Mouse (Mus musculus) lung, embryonic 16.5 days (tissue): Measurements from ENCODE around the gene Fgd2. TPM values are rescaled to one million over a fixed set of nuclear protein-coding genes. Genes with fewer than 3 reads are reported as not detected.
"Not testable (repeated sequence)": the region's sequence is repeated elsewhere in the genome, so short reads cannot be mapped to it uniquely, and the experiment has no call there.

Experiments
- ATAC-seq: fragments of 200-750 bp; cut with Nextera tagmentation; 2 replicates; pipeline ENCODE4 v1.8.0; 2017; ENCODE audit warnings: low read depth, mild to moderate bottlenecking, moderate library complexity
- H3K27ac ChIP-seq: fragments of 300-500 bp; sonication (generic); 2 replicates; pipeline ENCODE4 v1.5.1; 2014; ENCODE audit warnings: mild to moderate bottlenecking, control low read depth, low read length
- H3K27me3 ChIP-seq: fragments of 300-500 bp; sonication (generic); 2 replicates; pipeline ENCODE4 v1.6.1; 2014; ENCODE audit warnings: low read depth, low read length, mixed read lengths; ENCODE audit not compliant: control insufficient read depth, insufficient read depth
- H3K36me3 ChIP-seq: fragments of 300-500 bp; sonication (generic); 2 replicates; pipeline ENCODE4 v1.6.1; 2014; ENCODE audit warnings: low read length; ENCODE audit not compliant: control insufficient read depth, insufficient read depth
- H3K4me1 ChIP-seq: fragments of 300-500 bp; sonication (generic); replicated peaks from 2 replicates; pipeline ENCODE4 v1.6.1; 2014; ENCODE audit warnings: low read length, mixed read lengths; ENCODE audit not compliant: control insufficient read depth, insufficient read depth
- H3K4me2 ChIP-seq: fragments of 300-500 bp; sonication (generic); 2 replicates; pipeline ENCODE4 v1.6.1; 2014; ENCODE audit warnings: low read depth, low read length, control low read depth
- H3K4me3 ChIP-seq: fragments of 300-500 bp; sonication (generic); 2 replicates; pipeline ENCODE4 v1.5.1; 2014; ENCODE audit warnings: mild to moderate bottlenecking, low read length, control low read depth
- H3K9ac ChIP-seq: fragments of 300-500 bp; sonication (generic); 2 replicates; pipeline ENCODE4 v1.6.1; 2014; ENCODE audit warnings: low read length, control low read depth
- H3K9me3 ChIP-seq: fragments of 300-500 bp; sonication (generic); 2 replicates; pipeline ENCODE4 v1.6.1; 2016; ENCODE audit warnings: low read length; ENCODE audit not compliant: control insufficient read depth
- WGBS: fragments of 180-500 bp; shearing (Covaris S2); extraction: QIAGEN DNeasy Blood & Tissue Kit; methylation state at CpG from one replicate; pipeline ENCODE4 v1.1.7; 2014; 5-methylcytosine and 5-hydroxymethylcytosine counted together
- polyA plus RNA-seq: library from polyadenylated mRNA; unstranded; fragments of >200 nt; fragmentation: Nextera tagmentation; extraction: Ambion mirVana; gene quantifications from 2 replicates; pipeline ENCODE4 v1.2.1, GENCODE M21; 2015

Fgd2 gene
- polyA plus RNA-seq, 1 experiment from 2014 or later = 21.7 TPM

DNA sequence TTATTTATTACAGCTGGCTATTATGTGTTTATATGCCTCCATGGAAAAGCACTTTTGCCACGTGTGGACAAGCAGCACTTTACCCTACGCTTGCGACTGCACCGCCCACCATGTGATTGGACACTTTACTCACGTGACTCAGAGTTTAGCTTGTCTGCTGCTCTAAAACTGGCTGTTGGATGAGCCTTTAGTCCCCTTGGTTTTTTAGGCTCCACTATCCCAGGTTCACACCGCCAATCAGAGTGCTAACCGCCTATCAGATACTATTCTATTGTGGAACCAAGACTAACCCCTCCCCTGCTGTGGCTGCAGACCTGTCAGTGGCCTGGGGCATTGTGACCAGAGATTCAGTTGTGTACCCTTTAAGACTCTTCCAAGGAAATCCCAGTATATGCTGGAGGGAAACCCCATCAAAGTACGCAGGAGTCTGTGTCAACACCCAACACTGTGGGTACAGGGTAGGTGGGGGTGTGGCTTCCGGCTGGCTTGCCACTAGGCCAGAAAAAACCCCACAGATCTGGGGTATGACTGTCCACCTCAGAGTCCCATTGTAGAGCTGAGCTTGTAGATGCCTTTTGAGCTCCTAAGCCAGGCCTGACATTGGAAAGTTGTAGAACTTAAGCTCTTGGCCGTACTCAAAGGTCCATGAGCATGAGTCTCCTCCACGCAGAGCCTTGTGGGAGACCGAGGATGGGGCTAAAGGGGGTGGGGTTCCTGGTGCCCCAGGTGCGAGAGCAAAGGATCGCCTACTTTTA, 32.8 kb downstream of the Fgd2 start:
- H3K9ac ChIP-seq = no peak overlapping the region
- no peak overlapping the region for H3K4me2 ChIP-seq
- no peaks in the 10 kb centered on the region for H3K27me3 ChIP-seq
- H3K4me3 ChIP-seq = no peak overlapping the region
- H3K4me1 ChIP-seq = peaks cover 16% of the 10 kb centered on the region
- no peak for ATAC-seq
- no peaks in the 10 kb centered on the region for H3K9me3 ChIP-seq
- no peaks in the 10 kb centered on the region for H3K36me3 ChIP-seq
- 55% methylated on average over 14 of the region's 14 CpGs for WGBS
- H3K27ac ChIP-seq = no peak overlapping the region

DNA sequence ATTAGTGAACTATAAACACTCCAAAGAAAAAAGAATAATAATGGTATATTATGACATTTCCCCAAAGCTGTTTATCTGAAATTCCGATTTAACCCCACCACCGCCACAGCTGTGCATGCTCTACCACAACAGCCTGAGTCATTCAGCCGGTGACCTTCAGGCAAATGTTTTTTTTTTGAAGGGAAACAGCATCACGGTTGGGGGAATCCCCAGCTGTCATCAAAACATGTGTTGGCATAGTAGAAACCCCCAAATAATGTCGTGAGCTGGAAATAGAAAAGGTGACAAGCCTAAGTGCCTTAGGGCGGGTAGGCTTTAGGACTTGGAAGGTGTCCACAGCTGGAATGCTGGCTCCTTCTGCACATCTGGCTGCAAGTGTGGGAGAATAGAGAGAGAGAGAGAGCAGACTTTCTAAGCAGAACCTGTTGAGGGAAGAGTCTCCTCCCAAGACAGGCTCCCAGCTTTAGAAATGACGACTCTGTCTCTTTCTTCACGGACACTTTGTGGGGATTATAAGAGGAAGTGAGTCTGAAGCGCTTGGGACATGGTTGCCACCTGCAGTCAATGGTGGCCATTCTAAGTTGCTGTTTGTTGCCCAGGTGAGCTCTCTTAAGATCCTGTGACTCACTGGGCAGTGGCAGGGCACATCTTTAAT, 33.5 kb downstream of the Fgd2 start:
- no peak for ATAC-seq
- no peaks in the 10 kb centered on the region for H3K36me3 ChIP-seq
- no peak overlapping the region for H3K4me2 ChIP-seq
- H3K9ac ChIP-seq = no peak overlapping the region
- no peak overlapping the region for H3K4me3 ChIP-seq
- H3K27me3 ChIP-seq = no peaks in the 10 kb centered on the region
- H3K4me1 ChIP-seq = peaks cover 18% of the 10 kb centered on the region
- 38% methylated on average over 9 of the region's 9 CpGs for WGBS
- H3K9me3 ChIP-seq = no peaks in the 10 kb centered on the region
- no peak overlapping the region for H3K27ac ChIP-seq

DNA sequence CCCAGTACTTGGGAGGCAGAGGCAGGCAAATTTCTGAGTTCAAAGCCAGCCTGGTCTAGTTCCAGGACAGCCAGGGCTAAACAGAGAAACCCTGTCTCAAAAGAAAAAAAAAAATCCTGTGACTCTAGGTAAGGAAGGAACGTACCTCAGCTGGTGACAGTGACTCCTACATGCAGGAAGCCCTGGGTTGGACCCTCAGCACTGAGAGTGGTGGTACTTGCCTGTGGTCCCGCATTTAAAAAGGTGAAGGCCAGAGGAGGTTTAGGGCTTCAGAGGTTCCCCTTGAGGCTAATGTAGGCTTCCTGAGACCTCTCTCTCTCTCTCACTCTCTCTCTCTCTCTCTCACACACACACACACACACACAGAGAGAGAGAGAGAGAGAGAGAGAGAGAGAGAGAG, 34.0 kb downstream of the Fgd2 start:
- not testable (repeated sequence) for ATAC-seq, H3K36me3 ChIP-seq, H3K9ac ChIP-seq, H3K4me2 ChIP-seq, H3K9me3 ChIP-seq, H3K4me3 ChIP-seq, H3K27me3 ChIP-seq, H3K27ac ChIP-seq
- H3K4me1 ChIP-seq = peaks cover 18% of the 10 kb centered on the region
- 64% methylated on average over 2 of the region's 2 CpGs for WGBS

DNA sequence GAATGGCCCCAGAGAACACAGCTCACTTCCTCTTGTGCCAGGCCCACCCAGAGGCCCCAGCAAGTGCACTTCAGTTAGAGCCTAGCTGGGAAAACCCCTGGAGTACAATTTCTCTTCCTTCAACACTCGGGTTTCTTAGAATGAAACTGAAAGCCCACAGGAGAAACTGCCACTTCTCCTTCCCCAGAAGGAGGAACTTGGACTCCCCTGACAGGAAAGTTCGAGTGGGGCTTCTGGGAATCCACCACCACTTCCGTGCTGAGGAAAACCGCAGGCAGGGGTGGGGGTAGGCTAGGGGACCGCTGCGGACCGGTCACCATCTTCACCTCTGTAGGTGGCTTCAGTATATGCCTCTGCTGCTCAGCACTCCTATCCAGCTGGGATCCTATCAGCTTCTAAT, 34.7 kb downstream of the Fgd2 start:
- H3K36me3 ChIP-seq = no peaks in the 10 kb centered on the region
- no peak overlapping the region for H3K4me2 ChIP-seq
- H3K4me3 ChIP-seq = no peak overlapping the region
- no peaks in the 10 kb centered on the region for H3K27me3 ChIP-seq
- H3K4me1 ChIP-seq = peaks cover 18% of the 10 kb centered on the region
- H3K9me3 ChIP-seq = no peaks in the 10 kb centered on the region
- H3K27ac ChIP-seq = peak overlapping the region; percentile 57
- WGBS = 56% methylated on average over 7 of the region's 7 CpGs
- ATAC-seq = no peak
- no peak overlapping the region for H3K9ac ChIP-seq

DNA sequence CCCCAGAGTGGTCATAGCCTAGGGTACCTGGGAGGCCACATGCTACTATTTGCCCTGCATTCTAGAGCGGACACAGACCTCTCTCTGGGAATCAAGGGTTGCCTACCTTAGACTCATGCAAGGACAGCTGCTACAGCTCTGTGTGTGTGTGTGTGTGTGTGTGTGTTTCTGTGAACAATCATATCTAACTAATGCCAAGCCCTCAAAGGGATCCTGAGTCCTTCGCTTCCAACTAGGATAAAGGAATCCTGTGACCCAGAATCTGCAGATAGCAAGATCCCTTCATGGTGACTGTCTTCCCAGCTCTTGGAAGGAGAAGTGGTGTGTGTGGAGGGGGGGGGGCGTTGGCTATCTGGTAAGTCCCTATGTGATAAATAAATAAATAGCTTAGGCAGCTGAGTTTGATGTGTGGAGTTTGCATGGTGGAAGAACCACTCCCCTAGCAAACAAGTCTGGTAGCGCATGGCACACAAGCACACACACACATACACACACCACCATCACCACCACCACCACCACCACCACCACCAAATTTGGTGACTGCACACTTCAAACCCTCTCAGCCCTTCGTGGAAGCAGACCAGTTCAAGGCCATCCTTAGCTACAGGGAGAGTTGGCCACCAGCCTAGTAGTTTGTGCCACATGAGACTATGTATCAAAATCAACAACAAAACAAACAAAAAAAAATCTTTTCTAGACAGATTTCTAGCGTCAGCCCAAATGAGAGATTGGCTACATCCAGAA, 35.5 kb downstream of the Fgd2 start:
- H3K4me2 ChIP-seq = no peak overlapping the region
- H3K9me3 ChIP-seq = no peaks in the 10 kb centered on the region
- H3K9ac ChIP-seq = no peak overlapping the region
- H3K4me3 ChIP-seq = no peak overlapping the region
- no peaks in the 10 kb centered on the region for H3K27me3 ChIP-seq
- no peak overlapping the region for H3K27ac ChIP-seq
- WGBS = 53% methylated on average over 6 of the region's 6 CpGs
- no peaks in the 10 kb centered on the region for H3K36me3 ChIP-seq
- peaks cover 18% of the 10 kb centered on the region for H3K4me1 ChIP-seq
- ATAC-seq = no peak

DNA sequence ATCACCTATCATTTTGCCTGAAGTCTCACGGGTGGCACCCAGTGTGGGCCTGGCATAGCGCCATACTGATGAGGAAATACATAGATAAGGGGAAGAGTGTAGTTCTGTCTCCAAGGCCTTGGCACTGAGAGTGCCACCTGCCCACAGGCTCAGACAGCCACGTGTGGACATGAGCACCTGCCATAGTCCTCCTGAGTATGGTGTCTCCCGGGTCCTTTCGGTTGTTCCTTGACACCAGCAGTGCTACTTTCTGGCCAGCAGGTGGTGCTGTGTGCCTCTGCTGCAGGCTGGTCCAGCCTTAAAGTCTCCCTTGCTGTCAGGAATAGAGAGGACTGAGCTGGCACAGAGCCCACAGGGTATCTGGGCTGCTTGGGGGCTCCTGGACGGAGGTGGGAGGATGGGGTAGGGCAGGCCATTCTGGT, 36.1 kb downstream of the Fgd2 start:
- peak; percentile 50 for ATAC-seq

DNA sequence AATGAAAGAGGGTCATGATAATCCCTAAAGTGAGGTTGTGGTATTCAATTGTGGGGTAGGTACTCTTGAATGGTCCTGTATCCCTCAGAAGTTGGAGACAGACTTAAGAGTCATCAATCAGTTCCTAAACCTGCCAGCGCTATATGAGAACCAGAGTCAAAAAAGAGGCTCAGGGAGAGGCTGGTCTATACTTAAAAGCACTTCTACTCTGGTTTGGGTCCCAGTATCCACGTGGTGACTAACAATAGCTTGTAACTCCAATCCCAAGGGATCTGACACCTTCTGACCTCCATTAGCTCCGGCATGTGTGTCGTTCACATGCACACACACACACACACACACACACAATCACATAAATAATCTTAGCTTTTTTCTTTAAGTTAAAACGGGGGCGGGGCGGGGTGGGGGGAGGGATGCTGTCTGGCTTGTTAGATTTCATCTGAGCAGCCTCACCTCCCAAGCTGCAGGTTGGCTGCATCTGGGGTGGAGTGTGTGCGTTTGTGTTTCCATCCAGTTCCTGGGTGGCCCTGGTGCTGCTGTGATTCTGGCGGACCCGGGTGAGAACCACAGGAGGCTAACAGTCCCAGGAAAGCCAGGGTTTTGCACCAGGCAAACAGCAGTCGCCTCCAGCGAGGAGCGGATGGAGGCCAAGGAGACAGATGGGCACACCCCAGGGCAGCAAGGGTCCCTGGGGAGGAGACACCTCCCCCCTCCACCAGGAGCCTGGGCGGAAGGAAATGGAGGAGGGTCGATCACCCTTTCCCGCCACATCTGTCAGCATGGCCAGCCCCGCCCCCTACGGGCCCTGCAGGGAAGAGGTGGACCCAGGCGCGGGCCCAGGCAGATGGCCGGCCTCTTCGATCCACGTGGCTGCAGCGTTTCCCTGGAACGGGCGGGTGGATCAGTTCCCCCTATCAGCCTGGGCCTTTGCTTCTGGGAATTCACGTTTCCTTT, 37.0 kb downstream of the Fgd2 start:
- peak overlapping the region; percentile 72 for H3K4me2 ChIP-seq
- 2% methylated on average over 25 of the region's 27 CpGs for WGBS
- H3K9ac ChIP-seq = peak overlapping the region; percentile 67
- H3K4me3 ChIP-seq = peak overlapping the region; percentile 44
- peak; percentile 87 for ATAC-seq
- peak overlapping the region; percentile 79 for H3K27ac ChIP-seq
- no peaks in the 10 kb centered on the region for H3K36me3 ChIP-seq
- peaks cover 18% of the 10 kb centered on the region for H3K4me1 ChIP-seq
- H3K9me3 ChIP-seq = no peaks in the 10 kb centered on the region
- no peaks in the 10 kb centered on the region for H3K27me3 ChIP-seq

More for the DNA sequence above, 36.1 kb downstream of the Fgd2 start:
- peak overlapping the region; percentile 72 for H3K4me2 ChIP-seq
- H3K4me3 ChIP-seq = no peak overlapping the region
- no peaks in the 10 kb centered on the region for H3K27me3 ChIP-seq
- 20% methylated on average over 6 of the region's 6 CpGs for WGBS
- H3K9me3 ChIP-seq = no peaks in the 10 kb centered on the region
- 0 out of 2 replicates have a peak overlapping the region, but pooled peaks have one; percentile 67 for H3K9ac ChIP-seq
- H3K36me3 ChIP-seq = no peaks in the 10 kb centered on the region
- H3K27ac ChIP-seq = no peak overlapping the region
- peaks cover 18% of the 10 kb centered on the region for H3K4me1 ChIP-seq

DNA sequence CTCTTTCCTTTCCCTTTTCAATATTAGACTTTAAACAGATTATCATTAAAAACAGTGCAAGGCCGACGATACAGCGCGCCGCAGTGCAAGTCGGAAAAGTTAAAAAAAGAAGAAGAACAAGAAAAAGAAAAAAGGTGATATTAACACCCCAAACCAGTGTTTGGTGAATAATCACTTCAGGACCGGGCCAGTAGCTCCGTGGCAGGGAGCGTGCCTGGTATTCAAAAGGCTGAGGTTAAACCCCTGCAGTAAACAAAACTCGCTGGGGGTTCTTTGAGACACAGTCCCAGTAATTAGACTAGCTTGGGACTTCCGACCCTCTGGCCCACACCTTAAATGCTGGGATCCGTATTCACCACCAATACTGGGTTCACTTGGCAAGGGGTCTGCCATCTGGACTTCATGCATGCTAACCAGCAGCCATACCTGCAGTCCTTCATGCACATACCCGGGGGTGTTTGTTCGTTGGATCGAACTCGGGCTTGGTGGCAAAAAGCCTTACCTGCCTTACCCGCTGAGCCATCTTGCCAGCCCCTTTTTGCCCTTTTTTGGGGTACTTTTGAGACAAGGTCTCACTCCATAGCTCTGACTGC, 37.8 kb downstream of the Fgd2 start:
- Histone ChIP-seq H3K4me1 (peaks cover 18% of the 10 kb centered on the region), H3K27ac (peak overlapping the region; percentile 12; the same call in 1 of the 2 replicates), H3K4me2 (peak overlapping the region; percentile 72), H3K9ac (peak overlapping the region; percentile 67), H3K9me3 (no peaks in the 10 kb centered on the region), H3K4me3 (peak overlapping the region; percentile 44), H3K36me3 (no peaks in the 10 kb centered on the region), H3K27me3 (no peaks in the 10 kb centered on the region)
- ATAC-seq = no peak
- WGBS = 22% methylated on average over 17 of the region's 17 CpGs
